Mouse (Mus musculus): Measurements from ENCODE around the gene Ap1m2. TPM values are rescaled to one million over a fixed set of nuclear protein-coding genes. Genes with fewer than 3 reads are reported as not detected.
A peak's percentile ranks its signal among the peaks of the same experiment; 100 is the strongest.

The Ap1m2 gene
- polyA plus RNA-seq, 1 experiment from 2014 or later = 0.30 TPM

GRCm38 (mm10) chr9:21348152-21348551, 36.0 kb upstream of the Ap1m2 start:
- Histone ChIP-seq H3K36me3 (ENCODE audit: control insufficient read depth, insufficient read depth, low read length) (peaks cover 82% of the 10 kb centered on the region), H3K9ac (ENCODE audit: low read length) (no peak overlapping the region), H3K27me3 (ENCODE audit: control insufficient read depth, insufficient read depth, low read length) (no peaks in the 10 kb centered on the region)

GRCm38 (mm10) chr9:21346627-21347365, 34.7 kb upstream of the Ap1m2 start:
- no peak overlapping the region for H3K27ac ChIP-seq (replicated peaks in 1 of 2; ENCODE audit: control insufficient read depth in 1 of 2, insufficient read depth in 1 of 2, low read depth in 2 of 2, low read length in 2 of 2)
- no peak for ATAC-seq (ENCODE audit: insufficient number of reproducible peaks, insufficient read depth, low FRiP score, low read depth)
- H3K9me3 ChIP-seq (ENCODE audit: control insufficient read depth, low read length) = no peaks in the 10 kb centered on the region
- no peak overlapping the region for H3K4me3 ChIP-seq (ENCODE audit: control insufficient read depth in 1 of 2, insufficient read depth in 1 of 2, low read depth in 1 of 2, low read length in 2 of 2)
- no peak overlapping the region for H3K9ac ChIP-seq (ENCODE audit: low read length)
- H3K4me1 ChIP-seq (ENCODE audit: control insufficient read depth in 2 of 2, insufficient read depth in 2 of 2, low read length in 2 of 2) = no peaks in the 10 kb centered on the region
- H3K27me3 ChIP-seq (ENCODE audit: control insufficient read depth, insufficient read depth, low read length) = no peaks in the 10 kb centered on the region
- WGBS = 73% methylated on average over 16 of the region's 16 CpGs
- peaks cover 87% of the 10 kb centered on the region for H3K36me3 ChIP-seq (ENCODE audit: control insufficient read depth, insufficient read depth, low read length)
- H3K4me2 ChIP-seq (ENCODE audit: low read length) = no peak overlapping the region

More at GRCm38 (mm10) chr9:21348152-21348551, 36.0 kb upstream of the Ap1m2 start:
- H3K4me1 ChIP-seq (ENCODE audit: control insufficient read depth in 2 of 2, insufficient read depth in 2 of 2, low read length in 2 of 2) = peaks cover 6 to 8% of the 10 kb centered on the region in 2 experiments; a peak in 1 of 4 replicates
- no peaks in the 10 kb centered on the region for H3K9me3 ChIP-seq (ENCODE audit: control insufficient read depth, low read length)
- H3K4me2 ChIP-seq (ENCODE audit: low read length) = no peak overlapping the region
- WGBS = 77% methylated on average over 3 of the region's 3 CpGs
- no peak overlapping the region for H3K27ac ChIP-seq (replicated peaks in 1 of 2; ENCODE audit: control insufficient read depth in 1 of 2, insufficient read depth in 1 of 2, low read depth in 2 of 2, low read length in 2 of 2)
- no peak for ATAC-seq (ENCODE audit: insufficient number of reproducible peaks, insufficient read depth, low FRiP score, low read depth)
- no peak overlapping the region for H3K4me3 ChIP-seq (ENCODE audit: control insufficient read depth in 1 of 2, insufficient read depth in 1 of 2, low read depth in 1 of 2, low read length in 2 of 2)

- Histone ChIP-seq H3K27me3 (ENCODE audit: control insufficient read depth, insufficient read depth, low read length) (no peaks in the 10 kb centered on the region), H3K4me2 (ENCODE audit: low read length) (no peak overlapping the region), H3K4me1 (ENCODE audit: control insufficient read depth in 2 of 2, insufficient read depth in 2 of 2, low read length in 2 of 2) (peaks cover 4 to 11% of the 10 kb centered on the region in 2 experiments), H3K36me3 (ENCODE audit: control insufficient read depth, insufficient read depth, low read length) (peaks cover 43% of the 10 kb centered on the region), H3K9ac (ENCODE audit: low read length) (no peak overlapping the region), H3K9me3 (ENCODE audit: control insufficient read depth, low read length) (no peaks in the 10 kb centered on the region), H3K4me3 (ENCODE audit: control insufficient read depth in 1 of 2, insufficient read depth in 1 of 2, low read depth in 1 of 2, low read length in 2 of 2) (no peak overlapping the region), H3K27ac (replicated peaks in 1 of 2; ENCODE audit: control insufficient read depth in 1 of 2, insufficient read depth in 1 of 2, low read depth in 2 of 2, low read length in 2 of 2) (no peak overlapping the region)
- 48% methylated on average over 4 of the region's 4 CpGs for WGBS
- no peak for ATAC-seq (ENCODE audit: insufficient number of reproducible peaks, insufficient read depth, low FRiP score, low read depth)
Measured at GRCm38 (mm10) chr9:21340411-21340810, 28.3 kb upstream of the Ap1m2 start.

- no peak overlapping the region for H3K27ac ChIP-seq (replicated peaks in 1 of 2; ENCODE audit: control insufficient read depth in 1 of 2, insufficient read depth in 1 of 2, low read depth in 2 of 2, low read length in 2 of 2)
- peak overlapping the region; percentile 62 for H3K4me2 ChIP-seq (ENCODE audit: low read length)
- peaks cover 11 to 25% of the 10 kb centered on the region in 2 experiments for H3K4me1 ChIP-seq (ENCODE audit: control insufficient read depth in 2 of 2, insufficient read depth in 2 of 2, low read length in 2 of 2)
- no peaks in the 10 kb centered on the region for H3K9me3 ChIP-seq (ENCODE audit: control insufficient read depth, low read length)
- peak; percentile 72; the same call in 1 of the 2 replicates for ATAC-seq (ENCODE audit: insufficient number of reproducible peaks, insufficient read depth, low FRiP score, low read depth)
- no peaks in the 10 kb centered on the region for H3K27me3 ChIP-seq (ENCODE audit: control insufficient read depth, insufficient read depth, low read length)
- H3K4me3 ChIP-seq (ENCODE audit: control insufficient read depth in 1 of 2, insufficient read depth in 1 of 2, low read depth in 1 of 2, low read length in 2 of 2) = peak overlapping the region; percentile 33 to 41
- 16% methylated on average over 20 of the region's 20 CpGs for WGBS
- H3K9ac ChIP-seq (ENCODE audit: low read length) = peak overlapping the region; percentile 65
- peaks cover 21% of the 10 kb centered on the region for H3K36me3 ChIP-seq (ENCODE audit: control insufficient read depth, insufficient read depth, low read length)
Measured at GRCm38 (mm10) chr9:21337652-21338051, 25.5 kb upstream of the Ap1m2 start.

GRCm38 (mm10) chr9:21336491-21336890, 24.4 kb upstream of the Ap1m2 start:
- peaks cover 23 to 33% of the 10 kb centered on the region in 2 experiments for H3K4me1 ChIP-seq (ENCODE audit: control insufficient read depth in 2 of 2, insufficient read depth in 2 of 2, low read length in 2 of 2)
- 88% methylated on average over 8 of the region's 8 CpGs for WGBS

GRCm38 (mm10) chr9:21335391-21335790, 23.3 kb upstream of the Ap1m2 start:
- Histone ChIP-seq H3K27me3 (ENCODE audit: control insufficient read depth, insufficient read depth, low read length) (no peaks in the 10 kb centered on the region), H3K9me3 (ENCODE audit: control insufficient read depth, low read length) (no peaks in the 10 kb centered on the region), H3K27ac (replicated peaks in 1 of 2; ENCODE audit: control insufficient read depth in 1 of 2, insufficient read depth in 1 of 2, low read depth in 2 of 2, low read length in 2 of 2) (no peak overlapping the region), H3K9ac (ENCODE audit: low read length) (no peak overlapping the region), H3K4me2 (ENCODE audit: low read length) (no peak overlapping the region), H3K4me1 (ENCODE audit: control insufficient read depth in 2 of 2, insufficient read depth in 2 of 2, low read length in 2 of 2) (peaks cover 27 to 33% of the 10 kb centered on the region in 2 experiments), H3K36me3 (ENCODE audit: control insufficient read depth, insufficient read depth, low read length) (peaks cover 5% of the 10 kb centered on the region; the same call in 1 of the 2 replicates), H3K4me3 (ENCODE audit: control insufficient read depth in 1 of 2, insufficient read depth in 1 of 2, low read depth in 1 of 2, low read length in 2 of 2) (no peak overlapping the region)
- ATAC-seq (ENCODE audit: insufficient number of reproducible peaks, insufficient read depth, low FRiP score, low read depth) = no peak
- WGBS = 45% methylated on average over 4 of the region's 4 CpGs

More at GRCm38 (mm10) chr9:21336491-21336890, 24.4 kb upstream of the Ap1m2 start:
- Histone ChIP-seq H3K4me2 (ENCODE audit: low read length) (no peak overlapping the region), H3K27ac (replicated peaks in 1 of 2; ENCODE audit: control insufficient read depth in 1 of 2, insufficient read depth in 1 of 2, low read depth in 2 of 2, low read length in 2 of 2) (no peak overlapping the region), H3K9ac (ENCODE audit: low read length) (no peak overlapping the region), H3K36me3 (ENCODE audit: control insufficient read depth, insufficient read depth, low read length) (peaks cover 9% of the 10 kb centered on the region), H3K4me3 (ENCODE audit: control insufficient read depth in 1 of 2, insufficient read depth in 1 of 2, low read depth in 1 of 2, low read length in 2 of 2) (no peak overlapping the region), H3K27me3 (ENCODE audit: control insufficient read depth, insufficient read depth, low read length) (no peaks in the 10 kb centered on the region), H3K9me3 (ENCODE audit: control insufficient read depth, low read length) (no peaks in the 10 kb centered on the region)
- ATAC-seq (ENCODE audit: insufficient number of reproducible peaks, insufficient read depth, low FRiP score, low read depth) = no peak

- H3K27me3 ChIP-seq (ENCODE audit: control insufficient read depth, insufficient read depth, low read length) = no peaks in the 10 kb centered on the region
- H3K4me1 ChIP-seq (ENCODE audit: control insufficient read depth in 2 of 2, insufficient read depth in 2 of 2, low read length in 2 of 2) = peaks cover 32 to 40% of the 10 kb centered on the region in 2 experiments
- peaks cover 1% of the 10 kb centered on the region; the same call in 1 of the 2 replicates for H3K36me3 ChIP-seq (ENCODE audit: control insufficient read depth, insufficient read depth, low read length)
- H3K9ac ChIP-seq (ENCODE audit: low read length) = no peak overlapping the region
- no peak overlapping the region for H3K4me2 ChIP-seq (ENCODE audit: low read length)
- no peak overlapping the region for H3K4me3 ChIP-seq (ENCODE audit: control insufficient read depth in 1 of 2, insufficient read depth in 1 of 2, low read depth in 1 of 2, low read length in 2 of 2)
- no peak for ATAC-seq (ENCODE audit: insufficient number of reproducible peaks, insufficient read depth, low FRiP score, low read depth)
- H3K9me3 ChIP-seq (ENCODE audit: control insufficient read depth, low read length) = no peaks in the 10 kb centered on the region
- H3K27ac ChIP-seq (replicated peaks in 1 of 2; ENCODE audit: control insufficient read depth in 1 of 2, insufficient read depth in 1 of 2, low read depth in 2 of 2, low read length in 2 of 2) = no peak overlapping the region
Measured at GRCm38 (mm10) chr9:21334747-21335146, 22.6 kb upstream of the Ap1m2 start.

All from heart, embryonic 14.5 days (tissue).